Mouse (Mus musculus): ENCODE results near the gene Plxna2. TPM values are rescaled to one million over a fixed set of nuclear protein-coding genes. Genes with fewer than 3 reads are reported as not detected.

Plxna2 gene
- polyA plus RNA-seq, 1 experiment from 2014 or later, result 10.1 TPM

- H3K27ac ChIP-seq (ENCODE audit: low read depth), result peak overlapping the region; percentile 2; the same call in 1 of the 2 replicates
- TF ChIP-seq CTCF (IDR thresholded peaks at IDR 0.05; ENCODE audit: low read depth), result no peak
- no peaks in the 10 kb centered on the region for H3K36me3 ChIP-seq (ENCODE audit: insufficient read depth)
- ATAC-seq (ENCODE audit: insufficient read depth), result peak; percentile 41; the same call in 1 of the 2 replicates
- H3K27me3 ChIP-seq (ENCODE audit: insufficient read depth, low read length), result no peaks in the 10 kb centered on the region
- no peak overlapping the region for H3K4me2 ChIP-seq
- H3K4me3 ChIP-seq (ENCODE audit: low read depth, low read length), result no peak overlapping the region
- H3K9me3 ChIP-seq (ENCODE audit: low read depth, low read length), result no peaks in the 10 kb centered on the region
- DNase-seq, result peak; percentile 85
- 29% methylated on average over 1 of the region's 1 CpGs for WGBS
- H3K9ac ChIP-seq, result no peak overlapping the region
- peaks cover 19% of the 10 kb centered on the region for H3K4me1 ChIP-seq (ENCODE audit: insufficient read depth)
Measured at GRCm38 (mm10) chr1:194588711-194589451, 29.1 kb upstream of the Plxna2 start.

- DNase-seq, result no peak
- WGBS, result 79% methylated on average over 5 of the region's 5 CpGs
- Histone ChIP-seq H3K9ac (no peak overlapping the region), H3K4me3 (ENCODE audit: low read depth, low read length) (no peak overlapping the region), H3K4me2 (no peak overlapping the region), H3K36me3 (ENCODE audit: insufficient read depth) (no peaks in the 10 kb centered on the region), H3K27me3 (ENCODE audit: insufficient read depth, low read length) (no peaks in the 10 kb centered on the region), H3K4me1 (ENCODE audit: insufficient read depth) (peaks cover 13% of the 10 kb centered on the region), H3K9me3 (ENCODE audit: low read depth, low read length) (no peaks in the 10 kb centered on the region), H3K27ac (ENCODE audit: low read depth) (no peak overlapping the region)
- TF ChIP-seq CTCF (IDR thresholded peaks at IDR 0.05; ENCODE audit: low read depth), result no peak
- no peak for ATAC-seq (ENCODE audit: insufficient read depth)
Measured at GRCm38 (mm10) chr1:194593155-194593554, 24.9 kb upstream of the Plxna2 start.

GRCm38 (mm10) chr1:194607406-194608261, 10.4 kb upstream of the Plxna2 start:
- 45% methylated on average over 5 of the region's 5 CpGs for WGBS
- Histone ChIP-seq H3K9ac (no peak overlapping the region), H3K36me3 (ENCODE audit: insufficient read depth) (no peaks in the 10 kb centered on the region), H3K27ac (ENCODE audit: low read depth) (no peak overlapping the region), H3K4me1 (ENCODE audit: insufficient read depth) (no peaks in the 10 kb centered on the region), H3K4me3 (ENCODE audit: low read depth, low read length) (no peak overlapping the region), H3K9me3 (ENCODE audit: low read depth, low read length) (no peaks in the 10 kb centered on the region), H3K4me2 (no peak overlapping the region), H3K27me3 (ENCODE audit: insufficient read depth, low read length) (no peaks in the 10 kb centered on the region)
- DNase-seq, result no peak
- ATAC-seq (ENCODE audit: insufficient read depth), result no peak
- TF ChIP-seq CTCF (IDR thresholded peaks at IDR 0.05; ENCODE audit: low read depth), result peak; percentile 22; the same call in 1 of the 2 replicates

GRCm38 (mm10) chr1:194610516-194610915, 7.5 kb upstream of the Plxna2 start:
- no peak for TF ChIP-seq CTCF (IDR thresholded peaks at IDR 0.05; ENCODE audit: low read depth)
- H3K4me1 ChIP-seq (ENCODE audit: insufficient read depth), result no peaks in the 10 kb centered on the region
- no peaks in the 10 kb centered on the region for H3K9me3 ChIP-seq (ENCODE audit: low read depth, low read length)
- no peak overlapping the region for H3K9ac ChIP-seq
- no peaks in the 10 kb centered on the region for H3K36me3 ChIP-seq (ENCODE audit: insufficient read depth)
- DNase-seq, result peak; percentile 24
- no peak overlapping the region for H3K4me3 ChIP-seq (ENCODE audit: low read depth, low read length)
- no peaks in the 10 kb centered on the region for H3K27me3 ChIP-seq (ENCODE audit: insufficient read depth, low read length)
- H3K27ac ChIP-seq (ENCODE audit: low read depth), result no peak overlapping the region
- WGBS, result 7% methylated on average over 2 of the region's 2 CpGs
- H3K4me2 ChIP-seq, result no peak overlapping the region
- ATAC-seq (ENCODE audit: insufficient read depth), result peak; percentile 78; the same call in 1 of the 2 replicates

GRCm38 (mm10) chr1:194612628-194613027, 5.4 kb upstream of the Plxna2 start:
- Histone ChIP-seq H3K9ac (no peak overlapping the region), H3K9me3 (ENCODE audit: low read depth, low read length) (no peaks in the 10 kb centered on the region), H3K4me1 (ENCODE audit: insufficient read depth) (no peaks in the 10 kb centered on the region), H3K4me3 (ENCODE audit: low read depth, low read length) (no peak overlapping the region), H3K36me3 (ENCODE audit: insufficient read depth) (no peaks in the 10 kb centered on the region), H3K27ac (ENCODE audit: low read depth) (no peak overlapping the region), H3K27me3 (ENCODE audit: insufficient read depth, low read length) (no peaks in the 10 kb centered on the region), H3K4me2 (no peak overlapping the region)
- ATAC-seq (ENCODE audit: insufficient read depth), result no peak
- DNase-seq, result no peak
- TF ChIP-seq CTCF (IDR thresholded peaks at IDR 0.05; ENCODE audit: low read depth), result no peak
- WGBS, result 84% methylated on average over 1 of the region's 1 CpGs

GRCm38 (mm10) chr1:194613271-194613834, 4.7 kb upstream of the Plxna2 start:
- no peaks in the 10 kb centered on the region for H3K27me3 ChIP-seq (ENCODE audit: insufficient read depth, low read length)
- H3K9ac ChIP-seq, result no peak overlapping the region
- H3K4me2 ChIP-seq, result no peak overlapping the region
- WGBS, result 51% methylated on average over 2 of the region's 2 CpGs
- no peak for DNase-seq
- H3K36me3 ChIP-seq (ENCODE audit: insufficient read depth), result no peaks in the 10 kb centered on the region
- no peak overlapping the region for H3K27ac ChIP-seq (ENCODE audit: low read depth)
- no peak for TF ChIP-seq CTCF (IDR thresholded peaks at IDR 0.05; ENCODE audit: low read depth)
- H3K9me3 ChIP-seq (ENCODE audit: low read depth, low read length), result no peaks in the 10 kb centered on the region
- H3K4me1 ChIP-seq (ENCODE audit: insufficient read depth), result no peaks in the 10 kb centered on the region
- no peak for ATAC-seq (ENCODE audit: insufficient read depth)
- no peak overlapping the region for H3K4me3 ChIP-seq (ENCODE audit: low read depth, low read length)

All from lung, embryonic 14.5 days (tissue).